Comparison of ENCODE assay signal across 8 mouse cellular contexts in the genomic region with DNA sequence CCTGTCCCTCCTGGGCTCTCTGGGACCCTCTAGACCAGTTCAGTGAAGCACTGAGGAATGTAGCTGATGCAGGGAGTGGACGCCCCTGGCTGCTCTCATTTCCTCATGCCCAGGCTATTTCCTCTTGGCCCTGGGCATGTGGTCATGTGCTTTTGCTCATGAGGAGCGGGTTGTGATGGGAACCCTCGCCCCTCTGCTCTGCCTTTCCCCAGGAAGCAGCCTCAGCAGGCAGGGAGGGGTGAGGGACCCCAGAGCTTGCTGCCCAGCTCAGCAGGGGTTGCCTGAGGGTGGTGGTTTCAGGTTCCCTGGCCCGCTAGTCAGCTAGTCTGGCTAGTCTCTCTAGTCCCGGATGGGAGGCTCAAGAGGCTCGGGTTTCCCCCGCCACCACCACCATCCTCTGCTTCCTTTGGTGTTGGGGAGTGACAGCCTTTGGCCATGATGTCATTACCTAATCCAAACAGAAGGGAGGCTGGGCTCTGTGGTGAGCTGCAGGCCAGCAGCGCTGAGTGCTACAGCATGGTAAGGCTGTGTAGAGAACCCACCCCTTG. TPM values are rescaled to one million over a fixed set of nuclear protein-coding genes. Genes with fewer than 3 reads are reported as not detected.
A peak's percentile ranks its signal among the peaks of the same experiment; 100 is the strongest.
DNase-seq lines count a peak whose midpoint lies in the region; ATAC-seq and TF ChIP-seq lines count a peak whose summit lies in the region.

No protein-coding gene starts in this region.

- H3K27ac ChIP-seq in forebrain, postnatal 0 days (ENCODE audit: low read depth, low read length) = no peak overlapping the region
- no peak overlapping the region for H3K27ac ChIP-seq in hindbrain, embryonic 11.5 days (ENCODE audit: low read depth, low read length)
- H3K27ac ChIP-seq in limb, embryonic 15.5 days = peak overlapping the region; percentile 89
- H3K27ac ChIP-seq in midbrain, embryonic 14.5 days (replicated peaks; ENCODE audit: low read depth, low read length) = no peak overlapping the region
- H3K27ac ChIP-seq in thymus, adult 2 months (ENCODE audit: control insufficient read depth, insufficient read depth, low read length) = no peak overlapping the region

- H3K9ac ChIP-seq in forebrain, postnatal 0 days = no peak overlapping the region
- H3K9ac ChIP-seq in hindbrain, embryonic 11.5 days (ENCODE audit: low read depth, low read length) = no peak overlapping the region; the same call in 1 of the 2 replicates
- no peak overlapping the region for H3K9ac ChIP-seq in limb, embryonic 15.5 days
- peak overlapping the region; percentile 36; the same call in 1 of the 2 replicates for H3K9ac ChIP-seq in midbrain, embryonic 14.5 days (replicated peaks; ENCODE audit: low read length)

- peak; percentile 75 for ATAC-seq in forebrain, postnatal 0 days
- ATAC-seq in hindbrain, embryonic 11.5 days (ENCODE audit: low FRiP score) = no peak
- ATAC-seq in limb, embryonic 15.5 days (ENCODE audit: insufficient number of reproducible peaks, low FRiP score, low TSS enrichment, low read depth) = peak; percentile 78
- no peak for ATAC-seq in midbrain, embryonic 14.5 days (ENCODE audit: low FRiP score, low TSS enrichment)
- ATAC-seq in inflammation-experienced regulatory T-cells, adult 6 months = no peak

- no peaks in the 10 kb centered on the region for H3K36me3 ChIP-seq in forebrain, postnatal 0 days (ENCODE audit: insufficient read depth)
- no peaks in the 10 kb centered on the region for H3K36me3 ChIP-seq in hindbrain, embryonic 11.5 days (ENCODE audit: control insufficient read depth, insufficient read depth, low read length)
- H3K36me3 ChIP-seq in limb, embryonic 15.5 days = no peaks in the 10 kb centered on the region
- H3K36me3 ChIP-seq in midbrain, embryonic 14.5 days (ENCODE audit: control insufficient read depth, insufficient read depth, low read length) = no peaks in the 10 kb centered on the region
- no peaks in the 10 kb centered on the region for H3K36me3 ChIP-seq in thymus, adult 2 months (ENCODE audit: control insufficient read depth, insufficient read depth, low read length)

- 15% methylated on average over 8 of the region's 8 CpGs for WGBS in forebrain, postnatal 0 days
- WGBS in hindbrain, embryonic 11.5 days = 10% methylated on average over 8 of the region's 8 CpGs
- WGBS in limb, embryonic 15.5 days = 3% methylated on average over 8 of the region's 8 CpGs
- 11% methylated on average over 8 of the region's 8 CpGs for WGBS in midbrain, embryonic 14.5 days
- 28% methylated on average over 8 of the region's 8 CpGs for WGBS in thymus, adult 2 months

- no peaks in the 10 kb centered on the region for H3K27me3 ChIP-seq in forebrain, postnatal 0 days (ENCODE audit: insufficient read depth, low read length)
- no peaks in the 10 kb centered on the region; the same call in 1 of the 2 replicates for H3K27me3 ChIP-seq in hindbrain, embryonic 11.5 days (ENCODE audit: control insufficient read depth, insufficient read depth, low read length)
- H3K27me3 ChIP-seq in limb, embryonic 15.5 days = no peaks in the 10 kb centered on the region
- no peaks in the 10 kb centered on the region for H3K27me3 ChIP-seq in midbrain, embryonic 14.5 days (ENCODE audit: control insufficient read depth, insufficient read depth, low read length)
- H3K27me3 ChIP-seq in thymus, adult 2 months (ENCODE audit: control insufficient read depth, insufficient read depth, low read length) = no peaks in the 10 kb centered on the region

- peak; percentile 10 for DNase-seq in urinary bladder, postnatal 10 days (ENCODE audit: low spot score)
- DNase-seq in urinary bladder, postnatal 25 days (ENCODE audit: low spot score) = no peak
- DNase-seq in forebrain, postnatal 0 days = no peak
- DNase-seq in hindbrain, embryonic 11.5 days (ENCODE audit: low spot score) = peak; percentile 39
- DNase-seq in midbrain, embryonic 14.5 days = peak; percentile 39
- no peak for DNase-seq in thymus, adult 2 months

- no peak; the same call in 1 of the 2 replicates for TF ChIP-seq CTCF in forebrain, postnatal 0 days (IDR thresholded peaks at IDR 0.05; ENCODE audit: low read depth)
- no peak for TF ChIP-seq CTCF in thymus, adult 2 months (IDR thresholded peaks at IDR 0.05; ENCODE audit: borderline replicate concordance, control insufficient read depth, extremely low read depth, insufficient read depth, low read length, poor library complexity)

- no peak overlapping the region for H3K4me2 ChIP-seq in forebrain, postnatal 0 days (ENCODE audit: low read depth)
- H3K4me2 ChIP-seq in hindbrain, embryonic 11.5 days (replicated peaks; ENCODE audit: low read depth, low read length) = no peak overlapping the region
- H3K4me2 ChIP-seq in limb, embryonic 15.5 days = peak overlapping the region; percentile 31
- H3K4me2 ChIP-seq in midbrain, embryonic 14.5 days (ENCODE audit: low read length) = no peak overlapping the region

- no peaks in the 10 kb centered on the region for H3K9me3 ChIP-seq in forebrain, postnatal 0 days (ENCODE audit: low read length)
- H3K9me3 ChIP-seq in hindbrain, embryonic 11.5 days (ENCODE audit: control insufficient read depth, low read length) = no peaks in the 10 kb centered on the region
- no peaks in the 10 kb centered on the region for H3K9me3 ChIP-seq in limb, embryonic 15.5 days
- H3K9me3 ChIP-seq in midbrain, embryonic 14.5 days (ENCODE audit: control insufficient read depth, low read length) = no peaks in the 10 kb centered on the region

- 0 out of 2 replicates have a peak, but pooled peaks cover 5% of the 10 kb centered on the region for H3K4me1 ChIP-seq in forebrain, postnatal 0 days (ENCODE audit: insufficient read depth)
- no peaks in the 10 kb centered on the region; the same call in 1 of the 2 replicates for H3K4me1 ChIP-seq in hindbrain, embryonic 11.5 days (replicated peaks; ENCODE audit: control insufficient read depth, insufficient read depth, low read length)
- H3K4me1 ChIP-seq in limb, embryonic 15.5 days = peaks cover 65% of the 10 kb centered on the region
- no peaks in the 10 kb centered on the region for H3K4me1 ChIP-seq in midbrain, embryonic 14.5 days (ENCODE audit: control insufficient read depth, insufficient read depth, low read length)
- peaks cover 14% of the 10 kb centered on the region for H3K4me1 ChIP-seq in thymus, adult 2 months (replicated peaks; ENCODE audit: control insufficient read depth, insufficient read depth, low read length)

- no peak for TF ChIP-seq POLR2A in thymus, adult 2 months (IDR thresholded peaks at IDR 0.05; ENCODE audit: control insufficient read depth, extremely low read depth, insufficient read depth, low read length, poor library complexity)

- no peak overlapping the region for H3K4me3 ChIP-seq in forebrain, postnatal 0 days (ENCODE audit: low read depth, low read length)
- no peak overlapping the region for H3K4me3 ChIP-seq in hindbrain, embryonic 11.5 days (ENCODE audit: low read depth, low read length)
- no peak overlapping the region for H3K4me3 ChIP-seq in limb, embryonic 15.5 days
- H3K4me3 ChIP-seq in midbrain, embryonic 14.5 days (replicated peaks; ENCODE audit: low read depth, low read length) = no peak overlapping the region
- no peak overlapping the region for H3K4me3 ChIP-seq in thymus, adult 2 months (ENCODE audit: control insufficient read depth, insufficient read depth, low read length)

RNA-seq across cellular contexts. Expression of a gene that starts 7.5 kb away (rescaled TPM):
- total RNA-seq in forebrain, postnatal 0 days (2014; rRNA removed) = 174 and 208 TPM in 2 replicates
- 121 and 165 TPM in 2 replicates for polyA plus RNA-seq in forebrain, postnatal 0 days (2015; fragmentation: Nextera tagmentation; extraction: Ambion mirVana)
- 39.5 and 41.2 TPM in 2 replicates for polyA plus RNA-seq in hindbrain, embryonic 11.5 days (2014; fragmentation: Nextera tagmentation; extraction: Ambion mirVana)
- polyA plus RNA-seq in limb, embryonic 15.5 days (2015; fragmentation: Nextera tagmentation; extraction: Ambion mirVana) = 140 and 168 TPM in 2 replicates
- 71.3 and 81.8 TPM in 2 replicates for polyA plus RNA-seq in midbrain, embryonic 14.5 days (2014; fragmentation: Nextera tagmentation; extraction: Ambion mirVana)
- polyA plus RNA-seq in thymus, adult 2 months (2012; rRNA removed) = 72.6 and 78.8 TPM in 2 replicates
- 10 to 100 TPM in 2 of 3 experiments, 1 to 10 TPM in 1; 6.1 to 17.3 (median 16.4) TPM for polyA plus RNA-seq in inflammation-experienced regulatory T-cells, adult 6 months (2017; shearing (Covaris generic))

RNA-seq across cellular contexts. Expression of a gene that starts 20.7 kb away (rescaled TPM):
- total RNA-seq in forebrain, postnatal 0 days (2014; rRNA removed) = 0.33 and 1.5 TPM in 2 replicates
- polyA plus RNA-seq in forebrain, postnatal 0 days (2015; fragmentation: Nextera tagmentation; extraction: Ambion mirVana) = 0.14 and 0.21 TPM in 2 replicates
- polyA plus RNA-seq in hindbrain, embryonic 11.5 days (2014; fragmentation: Nextera tagmentation; extraction: Ambion mirVana) = 0.37 and 0.42 TPM in 2 replicates
- 1.2 and 1.5 TPM in 2 replicates for polyA plus RNA-seq in limb, embryonic 15.5 days (2015; fragmentation: Nextera tagmentation; extraction: Ambion mirVana)
- polyA plus RNA-seq in midbrain, embryonic 14.5 days (2014; fragmentation: Nextera tagmentation; extraction: Ambion mirVana) = 0.21 and 0.22 TPM in 2 replicates
- polyA plus RNA-seq in thymus, adult 2 months (2012; rRNA removed) = 0.26 and 0.32 TPM in 2 replicates
- polyA plus RNA-seq in inflammation-experienced regulatory T-cells, adult 6 months (2017; shearing (Covaris generic)) = under 1 TPM in 2 of 3 experiments, not detected in 1; 0.28 to 0.29 TPM

RNA-seq across cellular contexts. Expression of a gene that starts 38.8 kb away (rescaled TPM):
- total RNA-seq in forebrain, postnatal 0 days (2014; rRNA removed) = 15.5 and 15.6 TPM in 2 replicates
- polyA plus RNA-seq in forebrain, postnatal 0 days (2015; fragmentation: Nextera tagmentation; extraction: Ambion mirVana) = 13.7 and 16.4 TPM in 2 replicates
- 1.9 and 2.7 TPM in 2 replicates for polyA plus RNA-seq in hindbrain, embryonic 11.5 days (2014; fragmentation: Nextera tagmentation; extraction: Ambion mirVana)
- 8.0 and 11.5 TPM in 2 replicates for polyA plus RNA-seq in limb, embryonic 15.5 days (2015; fragmentation: Nextera tagmentation; extraction: Ambion mirVana)
- 1.8 and 5.5 TPM in 2 replicates for polyA plus RNA-seq in midbrain, embryonic 14.5 days (2014; fragmentation: Nextera tagmentation; extraction: Ambion mirVana)
- 450 and 565 TPM in 2 replicates for polyA plus RNA-seq in thymus, adult 2 months (2012; rRNA removed)
- polyA plus RNA-seq in inflammation-experienced regulatory T-cells, adult 6 months (2017; shearing (Covaris generic)) = 100 to 1,000 TPM in 2 of 3 experiments, 10 to 100 TPM in 1; 86.5 to 166 (median 133) TPM

RNA-seq across cellular contexts. Expression of a gene that starts 55.8 kb away (rescaled TPM):
- 38.6 and 52.4 TPM in 2 replicates for total RNA-seq in forebrain, postnatal 0 days (2014; rRNA removed)
- 27.8 and 31.6 TPM in 2 replicates for polyA plus RNA-seq in forebrain, postnatal 0 days (2015; fragmentation: Nextera tagmentation; extraction: Ambion mirVana)
- 21.0 and 21.1 TPM in 2 replicates for polyA plus RNA-seq in hindbrain, embryonic 11.5 days (2014; fragmentation: Nextera tagmentation; extraction: Ambion mirVana)
- 29.3 and 30.6 TPM in 2 replicates for polyA plus RNA-seq in limb, embryonic 15.5 days (2015; fragmentation: Nextera tagmentation; extraction: Ambion mirVana)
- 24.9 and 27.5 TPM in 2 replicates for polyA plus RNA-seq in midbrain, embryonic 14.5 days (2014; fragmentation: Nextera tagmentation; extraction: Ambion mirVana)
- 100 and 105 TPM in 2 replicates for polyA plus RNA-seq in thymus, adult 2 months (2012; rRNA removed)
- 10 to 100 TPM; 23.6 to 35.7 (median 25.1) TPM for polyA plus RNA-seq in inflammation-experienced regulatory T-cells, adult 6 months (2017; shearing (Covaris generic))

Comparison
In these comparisons a context has a peak if more than half of its experiments do, and no peak if none do; other contexts are left out.
1. DNase-seq: peak in urinary bladder, postnatal 10 days (single experiment), hindbrain, embryonic 11.5 days (single experiment) and midbrain, embryonic 14.5 days (single experiment); none in urinary bladder, postnatal 25 days (single experiment), forebrain, postnatal 0 days (single experiment) and thymus, adult 2 months (single experiment).
2. ATAC-seq: peak in forebrain, postnatal 0 days (single experiment) and limb, embryonic 15.5 days (single experiment); none in hindbrain, embryonic 11.5 days (single experiment), midbrain, embryonic 14.5 days (single experiment) and inflammation-experienced regulatory T-cells, adult 6 months (single experiment).